Mouse (Mus musculus) heart, postnatal 4 days (tissue): ENCODE data around the gene F11r. TPM values are rescaled to one million over a fixed set of nuclear protein-coding genes. Genes with fewer than 3 reads are reported as not detected.

Source experiments
- total RNA-seq, 2 experiments: library from RNA; stranded (reverse); gene quantifications; 2 replicates each; pipeline ENCODE4 v1.2.3; 2021

Gene F11r
- total RNA-seq, 2 experiments from 2014 or later, result 57.1 to 58.1 TPM

Other genes starting within 250 kb of the F11r start
- 100 to 1,000 TPM; 109 to 138 TPM for gene Pcp4l1, start 241.3 kb upstream of the F11r start, total RNA-seq
- gene Nr1i3, start 223.6 kb upstream of the F11r start, total RNA-seq, result not detected
- gene Tomm40l, start 215.0 kb upstream of the F11r start, total RNA-seq, result 10 to 100 TPM; 79.9 to 85.2 TPM
- 1 to 10 TPM; 1.7 to 1.8 TPM for gene Apoa2, start 212.5 kb upstream of the F11r start, total RNA-seq
- 10 to 100 TPM in 1 of 2 experiments, 1 to 10 TPM in 1; 8.7 to 10.1 TPM for gene Fcer1g, start 203.2 kb upstream of the F11r start, total RNA-seq
- gene Adamts4, start 187.1 kb upstream of the F11r start, total RNA-seq, result 1 to 10 TPM; 8.2 to 8.7 TPM
- 100 to 1,000 TPM; 862 to 916 TPM for gene Ndufs2, start 186.1 kb upstream of the F11r start, total RNA-seq
- 10 to 100 TPM; 26.7 to 29.9 TPM for gene B4galt3, start 167.2 kb upstream of the F11r start, total RNA-seq
- 10 to 100 TPM; 22.3 to 23.4 TPM for gene Ppox, start 156.3 kb upstream of the F11r start, total RNA-seq
- 10 to 100 TPM; 23.2 to 23.7 TPM for gene Usp21, start 149.5 kb upstream of the F11r start, total RNA-seq
- 100 to 1,000 TPM; 102 to 108 TPM for gene Ufc1, start 142.5 kb upstream of the F11r start, total RNA-seq
- 10 to 100 TPM; 28.5 to 29.8 TPM for gene Dedd, start 108.4 kb upstream of the F11r start, total RNA-seq
- gene Nit1, start 91.9 kb upstream of the F11r start, total RNA-seq, result 10 to 100 TPM; 17.9 to 20.3 TPM
- 10 to 100 TPM; 76.2 to 80.2 TPM for gene Pfdn2, start 91.9 kb upstream of the F11r start, total RNA-seq
- gene Klhdc9, start 76.7 kb upstream of the F11r start, total RNA-seq, result under 1 TPM; 0.50 TPM
- gene Nectin4, start 67.4 kb upstream of the F11r start, total RNA-seq, result under 1 TPM; 0.07 TPM
- gene Arhgap30, start 48.6 kb upstream of the F11r start, total RNA-seq, result 1 to 10 TPM in 1 of 2 experiments, under 1 TPM in 1; 0.90 to 1.5 TPM
- 10 to 100 TPM; 53.4 to 54.3 TPM for gene Usf1, start 26.2 kb upstream of the F11r start, total RNA-seq
- 1 to 10 TPM; 1.1 to 1.7 TPM for gene Tstd1, start 18.7 kb upstream of the F11r start, total RNA-seq
- 1 to 10 TPM; 4.3 to 4.9 TPM for gene Alyref2, start 65.9 kb downstream of the F11r start, total RNA-seq
- gene Itln1, start 97.8 kb downstream of the F11r start, total RNA-seq, result not detected
- under 1 TPM; 0.07 to 0.16 TPM for gene Cd244a, start 121.7 kb downstream of the F11r start, total RNA-seq
- under 1 TPM; 0.25 to 0.33 TPM for gene Ly9, start 169.9 kb downstream of the F11r start, total RNA-seq
- gene Slamf7, start 215.5 kb downstream of the F11r start, total RNA-seq, result not detected
- 1 to 10 TPM in 1 of 2 experiments, under 1 TPM in 1; 0.65 to 1.0 TPM for gene Cd48, start 244.5 kb downstream of the F11r start, total RNA-seq